Mouse (Mus musculus): Measurements from ENCODE around the gene Pcsk6. TPM values are rescaled to one million over a fixed set of nuclear protein-coding genes. Genes with fewer than 3 reads are reported as not detected.
A peak's percentile ranks its signal among the peaks of the same experiment; 100 is the strongest.
"Not testable (repeated sequence)": the region's sequence is repeated elsewhere in the genome, so short reads cannot be mapped to it uniquely, and the experiment has no call there.

The Pcsk6 gene
- polyA plus RNA-seq, 1 experiment from 2014 or later = 2.1 TPM

GRCm38 (mm10) chr7:65914761-65915301 is 53.3 kb downstream of the Pcsk6 start:
- no peaks in the 10 kb centered on the region for H3K9me3 ChIP-seq
- WGBS = 55% methylated on average over 11 of the region's 11 CpGs

GRCm38 (mm10) chr7:65915821-65916220 is 54.3 kb downstream of the Pcsk6 start:
- H3K36me3 ChIP-seq = no peaks in the 10 kb centered on the region
- ATAC-seq (ENCODE audit: insufficient number of reproducible peaks, insufficient read depth, low FRiP score, low TSS enrichment) = no peak
- no peak overlapping the region for H3K4me2 ChIP-seq (replicated peaks)
- H3K27me3 ChIP-seq = no peaks in the 10 kb centered on the region
- H3K4me1 ChIP-seq = peaks cover 10% of the 10 kb centered on the region; the same call in 1 of the 2 replicates
- H3K27ac ChIP-seq = no peak overlapping the region
- 90% methylated on average over 7 of the region's 7 CpGs for WGBS
- no peak overlapping the region for H3K4me3 ChIP-seq
- H3K9ac ChIP-seq = no peak overlapping the region
- H3K9me3 ChIP-seq = no peaks in the 10 kb centered on the region

More at GRCm38 (mm10) chr7:65914761-65915301, 53.3 kb downstream of the Pcsk6 start:
- Histone ChIP-seq H3K4me1 (peaks cover 10% of the 10 kb centered on the region; the same call in 1 of the 2 replicates), H3K4me3 (no peak overlapping the region), H3K27me3 (no peaks in the 10 kb centered on the region), H3K36me3 (no peaks in the 10 kb centered on the region), H3K27ac (no peak overlapping the region), H3K9ac (no peak overlapping the region), H3K4me2 (replicated peaks) (no peak overlapping the region)
- no peak for ATAC-seq (ENCODE audit: insufficient number of reproducible peaks, insufficient read depth, low FRiP score, low TSS enrichment)

- H3K9me3 ChIP-seq = no peaks in the 10 kb centered on the region
- 87% methylated on average over 8 of the region's 8 CpGs for WGBS
- no peak for ATAC-seq (ENCODE audit: insufficient number of reproducible peaks, insufficient read depth, low FRiP score, low TSS enrichment)
- no peak overlapping the region for H3K4me2 ChIP-seq (replicated peaks)
- peaks cover 10% of the 10 kb centered on the region; the same call in 1 of the 2 replicates for H3K4me1 ChIP-seq
- H3K27ac ChIP-seq = no peak overlapping the region
- no peak overlapping the region for H3K4me3 ChIP-seq
- H3K36me3 ChIP-seq = no peaks in the 10 kb centered on the region
- H3K27me3 ChIP-seq = no peaks in the 10 kb centered on the region
- H3K9ac ChIP-seq = no peak overlapping the region
Measured at GRCm38 (mm10) chr7:65916566-65916965, 55.0 kb downstream of the Pcsk6 start.

GRCm38 (mm10) chr7:65918431-65918830 is 56.9 kb downstream of the Pcsk6 start:
- Histone ChIP-seq H3K9me3 (no peaks in the 10 kb centered on the region), H3K4me3 (no peak overlapping the region), H3K27ac (no peak overlapping the region), H3K4me2 (replicated peaks) (no peak overlapping the region), H3K27me3 (no peaks in the 10 kb centered on the region), H3K36me3 (no peaks in the 10 kb centered on the region), H3K4me1 (peaks cover 10% of the 10 kb centered on the region; the same call in 1 of the 2 replicates), H3K9ac (no peak overlapping the region)
- ATAC-seq (ENCODE audit: insufficient number of reproducible peaks, insufficient read depth, low FRiP score, low TSS enrichment) = no peak
- 92% methylated on average over 4 of the region's 4 CpGs for WGBS

- ATAC-seq (ENCODE audit: insufficient number of reproducible peaks, insufficient read depth, low FRiP score, low TSS enrichment) = no peak
- Histone ChIP-seq H3K4me3 (no peak overlapping the region), H3K36me3 (no peaks in the 10 kb centered on the region), H3K9me3 (no peaks in the 10 kb centered on the region), H3K9ac (no peak overlapping the region), H3K27ac (no peak overlapping the region), H3K4me2 (replicated peaks) (no peak overlapping the region), H3K4me1 (0 out of 2 replicates have a peak, but pooled peaks cover 3% of the 10 kb centered on the region), H3K27me3 (no peaks in the 10 kb centered on the region)
- 24% methylated on average over 5 of the region's 5 CpGs for WGBS
Measured at GRCm38 (mm10) chr7:65929398-65929797, 67.9 kb downstream of the Pcsk6 start.

- Histone ChIP-seq H3K9ac (no peak overlapping the region), H3K9me3 (no peaks in the 10 kb centered on the region), H3K4me1 (0 out of 2 replicates have a peak, but pooled peaks cover 3% of the 10 kb centered on the region), H3K27ac (no peak overlapping the region), H3K36me3 (no peaks in the 10 kb centered on the region), H3K4me3 (no peak overlapping the region), H3K4me2 (replicated peaks) (no peak overlapping the region), H3K27me3 (no peaks in the 10 kb centered on the region)
- WGBS = 35% methylated on average over 11 of the region's 11 CpGs
- ATAC-seq (ENCODE audit: insufficient number of reproducible peaks, insufficient read depth, low FRiP score, low TSS enrichment) = peak; percentile 47; the same call in 1 of the 2 replicates
Measured at GRCm38 (mm10) chr7:65930478-65930877, 68.9 kb downstream of the Pcsk6 start.

GRCm38 (mm10) chr7:65934238-65934970 is 72.9 kb downstream of the Pcsk6 start:
- H3K4me2 ChIP-seq (replicated peaks); ATAC-seq (ENCODE audit: insufficient number of reproducible peaks, insufficient read depth, low FRiP score, low TSS enrichment); H3K9me3 ChIP-seq; H3K4me1 ChIP-seq; H3K4me3 ChIP-seq; H3K27me3 ChIP-seq; H3K9ac ChIP-seq; H3K36me3 ChIP-seq; H3K27ac ChIP-seq: not testable (repeated sequence)
- WGBS = 84% methylated on average over 3 of the region's 3 CpGs

- WGBS = 37% methylated on average over 1 of the region's 1 CpGs
- Histone ChIP-seq H3K4me2 (replicated peaks) (no peak overlapping the region), H3K27me3 (no peaks in the 10 kb centered on the region), H3K9me3 (no peaks in the 10 kb centered on the region), H3K36me3 (no peaks in the 10 kb centered on the region), H3K4me1 (0 out of 2 replicates have a peak, but pooled peaks cover 3% of the 10 kb centered on the region), H3K9ac (no peak overlapping the region), H3K27ac (no peak overlapping the region), H3K4me3 (no peak overlapping the region)
- ATAC-seq (ENCODE audit: insufficient number of reproducible peaks, insufficient read depth, low FRiP score, low TSS enrichment) = no peak
Measured at GRCm38 (mm10) chr7:65935211-65935610, 73.7 kb downstream of the Pcsk6 start.

- H3K27me3 ChIP-seq = no peaks in the 10 kb centered on the region
- no peak overlapping the region for H3K27ac ChIP-seq
- H3K9me3 ChIP-seq = no peaks in the 10 kb centered on the region
- no peak overlapping the region for H3K4me2 ChIP-seq (replicated peaks)
- 72% methylated on average over 7 of the region's 7 CpGs for WGBS
- no peak overlapping the region for H3K9ac ChIP-seq
- H3K4me3 ChIP-seq = no peak overlapping the region
- H3K4me1 ChIP-seq = peaks cover 11% of the 10 kb centered on the region; the same call in 1 of the 2 replicates
- ATAC-seq (ENCODE audit: insufficient number of reproducible peaks, insufficient read depth, low FRiP score, low TSS enrichment) = no peak
- H3K36me3 ChIP-seq = no peaks in the 10 kb centered on the region
Measured at GRCm38 (mm10) chr7:65940988-65941387, 79.5 kb downstream of the Pcsk6 start.

GRCm38 (mm10) chr7:65945342-65945993 is 83.9 kb downstream of the Pcsk6 start:
- H3K4me3 ChIP-seq = no peak overlapping the region
- no peak overlapping the region for H3K9ac ChIP-seq
- no peak overlapping the region for H3K27ac ChIP-seq
- no peaks in the 10 kb centered on the region for H3K27me3 ChIP-seq
- H3K4me1 ChIP-seq = peaks cover 11% of the 10 kb centered on the region; the same call in 1 of the 2 replicates
- no peak for ATAC-seq (ENCODE audit: insufficient number of reproducible peaks, insufficient read depth, low FRiP score, low TSS enrichment)
- H3K4me2 ChIP-seq (replicated peaks) = no peak overlapping the region
- H3K36me3 ChIP-seq = no peaks in the 10 kb centered on the region
- 61% methylated on average over 8 of the region's 8 CpGs for WGBS
- H3K9me3 ChIP-seq = no peaks in the 10 kb centered on the region

GRCm38 (mm10) chr7:65946397-65946796 is 84.9 kb downstream of the Pcsk6 start:
- H3K36me3 ChIP-seq = no peaks in the 10 kb centered on the region
- H3K4me3 ChIP-seq = no peak overlapping the region
- no peak for ATAC-seq (ENCODE audit: insufficient number of reproducible peaks, insufficient read depth, low FRiP score, low TSS enrichment)
- no peaks in the 10 kb centered on the region for H3K9me3 ChIP-seq
- H3K4me2 ChIP-seq (replicated peaks) = no peak overlapping the region
- H3K4me1 ChIP-seq = peaks cover 3% of the 10 kb centered on the region; the same call in 1 of the 2 replicates
- 80% methylated on average over 7 of the region's 7 CpGs for WGBS
- no peaks in the 10 kb centered on the region for H3K27me3 ChIP-seq
- no peak overlapping the region for H3K27ac ChIP-seq
- H3K9ac ChIP-seq = no peak overlapping the region

- 93% methylated on average over 11 of the region's 11 CpGs for WGBS
- H3K4me3 ChIP-seq = no peak overlapping the region
- H3K9me3 ChIP-seq = no peaks in the 10 kb centered on the region
- no peaks in the 10 kb centered on the region for H3K4me1 ChIP-seq
- no peaks in the 10 kb centered on the region for H3K27me3 ChIP-seq
- H3K36me3 ChIP-seq = no peaks in the 10 kb centered on the region
- no peak overlapping the region for H3K9ac ChIP-seq
- no peak overlapping the region for H3K27ac ChIP-seq
- no peak for ATAC-seq (ENCODE audit: insufficient number of reproducible peaks, insufficient read depth, low FRiP score, low TSS enrichment)
- H3K4me2 ChIP-seq (replicated peaks) = no peak overlapping the region
Measured at GRCm38 (mm10) chr7:65948891-65949290, 87.4 kb downstream of the Pcsk6 start.
